Mouse (Mus musculus) neural tube, embryonic 11.5 days (tissue): ENCODE measurements at regions not wholly inside any gene's neighbourhood (a gene's known extent, or its start where the extent isn't known, plus 50 kb on each side); places are given as distances from the start of the nearest gene placed in this dataset.

ENCODE experiments used
- ATAC-seq: fragments of 200-750 bp; cut with Nextera tagmentation; 2 replicates; pipeline ENCODE4 v1.8.0; 2017; ENCODE audit warnings: moderate number of reproducible peaks, mild to moderate bottlenecking, moderate TSS enrichment, moderate library complexity; ENCODE audit not compliant: insufficient read depth, low FRiP score, low TSS enrichment
- DNase-seq: peaks from one replicate; pipeline ENCODE4 v3.0.0-alpha.2; 2015; ENCODE audit warnings: low spot score
- H3K27ac ChIP-seq: fragments of 300-500 bp; sonication (generic); 2 replicates; pipeline ENCODE4 v1.5.1; 2014; ENCODE audit warnings: low read depth, mild to moderate bottlenecking, low read length
- H3K27me3 ChIP-seq: fragments of 300-500 bp; sonication (generic); 2 replicates; pipeline ENCODE4 v1.6.1; 2014; ENCODE audit warnings: mild to moderate bottlenecking, low read length, mixed read lengths; ENCODE audit not compliant: control insufficient read depth, insufficient read depth
- H3K36me3 ChIP-seq: fragments of 300-500 bp; sonication (generic); 2 replicates; pipeline ENCODE4 v1.6.1; 2014; ENCODE audit warnings: mild to moderate bottlenecking, low read length, moderate library complexity, mixed read lengths; ENCODE audit not compliant: control insufficient read depth, insufficient read depth
- H3K4me1 ChIP-seq: fragments of 300-500 bp; sonication (generic); 2 replicates; pipeline ENCODE4 v1.6.1; 2014; ENCODE audit warnings: low read length, mixed read lengths; ENCODE audit not compliant: control insufficient read depth, insufficient read depth
- H3K4me2 ChIP-seq: fragments of 300-500 bp; sonication (generic); 2 replicates; pipeline ENCODE4 v1.6.1; 2014; ENCODE audit warnings: low read depth, mild to moderate bottlenecking, moderate library complexity
- H3K4me3 ChIP-seq: fragments of 300-500 bp; sonication (generic); 2 replicates; pipeline ENCODE4 v1.5.1; 2014; ENCODE audit warnings: low read depth, low read length
- H3K9ac ChIP-seq: fragments of 300-500 bp; sonication (generic); 2 replicates; pipeline ENCODE4 v1.6.1; 2014; ENCODE audit warnings: mild to moderate bottlenecking, low read length
- H3K9me3 ChIP-seq: fragments of 300-500 bp; sonication (generic); 2 replicates; pipeline ENCODE4 v1.6.1; 2016; ENCODE audit warnings: low read length; ENCODE audit not compliant: control insufficient read depth
- WGBS: fragments of 180-500 bp; shearing (Covaris S2); extraction: QIAGEN DNeasy Blood & Tissue Kit; methylation state at CpG from one replicate; pipeline ENCODE4 v1.1.7; 2014; 5-methylcytosine and 5-hydroxymethylcytosine counted together

GRCm38 (mm10) chr1:90395331-90396016, 191.7 kb downstream of the Ackr3 start:
- Histone ChIP-seq H3K9me3 (no peaks in the 10 kb centered on the region), H3K27me3 (no peaks in the 10 kb centered on the region), H3K4me3 (no peak overlapping the region), H3K36me3 (no peaks in the 10 kb centered on the region), H3K9ac (no peak overlapping the region), H3K27ac (no peak overlapping the region), H3K4me1 (0 out of 2 replicates have a peak, but pooled peaks cover 5% of the 10 kb centered on the region), H3K4me2 (no peak overlapping the region)
- ATAC-seq, result no peak
- 92% methylated on average over 5 of the region's 5 CpGs for WGBS
- DNase-seq, result no peak

- ATAC-seq (no peak), DNase-seq (no peak)
- Histone ChIP-seq H3K9me3 (no peaks in the 10 kb centered on the region), H3K27me3 (no peaks in the 10 kb centered on the region), H3K36me3 (no peaks in the 10 kb centered on the region), H3K4me2 (no peak overlapping the region), H3K27ac (no peak overlapping the region), H3K9ac (no peak overlapping the region), H3K4me3 (no peak overlapping the region), H3K4me1 (0 out of 2 replicates have a peak, but pooled peaks cover 5% of the 10 kb centered on the region)
- WGBS, result 59% methylated on average over 1 of the region's 1 CpGs
These were observed 192.9 kb downstream of the Ackr3 start for GRCm38 (mm10) chr1:90396660-90397059.

GRCm38 (mm10) chr1:90397355-90397754, 193.6 kb downstream of the Ackr3 start:
- no peak overlapping the region for H3K27ac ChIP-seq
- no peaks in the 10 kb centered on the region for H3K9me3 ChIP-seq
- no peak for DNase-seq
- no peak overlapping the region for H3K9ac ChIP-seq
- no peak overlapping the region for H3K4me2 ChIP-seq
- WGBS, result 40% methylated on average over 5 of the region's 5 CpGs
- ATAC-seq, result no peak
- no peaks in the 10 kb centered on the region for H3K27me3 ChIP-seq
- no peak overlapping the region for H3K4me3 ChIP-seq
- 0 out of 2 replicates have a peak, but pooled peaks cover 5% of the 10 kb centered on the region for H3K4me1 ChIP-seq
- H3K36me3 ChIP-seq, result no peaks in the 10 kb centered on the region

DNA sequence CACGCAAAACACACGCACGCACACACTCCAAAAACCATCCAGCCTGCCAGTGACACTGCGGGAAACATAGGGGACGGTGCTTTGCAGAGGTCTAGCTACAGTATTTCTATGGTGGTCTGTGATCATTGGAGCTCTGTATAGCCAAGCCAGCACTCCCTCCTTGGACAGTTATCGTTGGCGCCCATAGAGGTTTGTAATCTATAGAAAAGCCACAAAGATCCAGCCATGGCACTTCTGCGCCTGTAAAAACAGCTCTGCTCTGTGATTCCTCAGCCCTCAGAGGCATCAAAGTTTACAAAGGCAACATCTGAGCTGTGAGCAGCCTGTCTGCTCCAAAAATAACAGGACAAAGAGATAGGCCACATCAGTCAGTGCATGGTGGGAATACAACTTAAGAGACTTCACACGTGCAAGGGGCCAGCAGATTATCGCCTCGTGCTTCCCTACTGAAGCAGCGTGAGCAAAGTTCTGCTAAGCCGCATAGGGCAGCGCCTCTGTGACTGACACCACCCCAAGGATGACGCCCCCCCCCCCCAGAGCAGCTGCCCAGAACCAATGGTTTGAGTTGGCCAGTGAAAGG, 194.7 kb downstream of the Ackr3 start:
- Histone ChIP-seq H3K4me3 (no peak overlapping the region), H3K9ac (no peak overlapping the region), H3K9me3 (no peaks in the 10 kb centered on the region), H3K36me3 (no peaks in the 10 kb centered on the region), H3K27me3 (no peaks in the 10 kb centered on the region), H3K4me1 (0 out of 2 replicates have a peak, but pooled peaks cover 5% of the 10 kb centered on the region), H3K4me2 (no peak overlapping the region), H3K27ac (no peak overlapping the region)
- 78% methylated on average over 15 of the region's 15 CpGs for WGBS
- no peak for ATAC-seq
- DNase-seq, result no peak

DNA sequence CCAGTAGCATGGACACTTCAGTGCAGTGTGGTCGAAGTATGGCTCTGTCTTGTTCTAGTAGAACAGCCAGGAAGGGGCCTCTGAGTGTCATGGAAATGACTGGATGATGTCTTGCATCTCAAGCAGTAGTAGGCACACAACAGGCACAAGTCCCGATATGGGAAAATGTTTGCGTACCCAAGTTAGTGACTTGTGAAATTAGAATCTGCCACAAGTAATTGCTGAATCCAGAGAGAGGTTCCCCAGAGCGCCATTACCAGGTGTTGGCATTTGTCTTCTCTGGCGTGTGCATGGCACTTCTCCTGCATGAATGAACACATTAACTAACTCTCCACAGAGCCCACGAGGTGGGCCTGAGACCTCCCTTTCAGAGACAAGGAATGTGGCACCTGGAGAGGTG, 199.3 kb downstream of the Ackr3 start:
- Histone ChIP-seq H3K4me2 (no peak overlapping the region), H3K9ac (no peak overlapping the region), H3K27me3 (no peaks in the 10 kb centered on the region), H3K9me3 (no peaks in the 10 kb centered on the region), H3K36me3 (no peaks in the 10 kb centered on the region), H3K4me1 (peaks cover 6% of the 10 kb centered on the region; the same call in 1 of the 2 replicates), H3K27ac (no peak overlapping the region), H3K4me3 (no peak overlapping the region)
- no peak for DNase-seq
- WGBS, result 79% methylated on average over 6 of the region's 6 CpGs
- no peak for ATAC-seq

- no peaks in the 10 kb centered on the region for H3K9me3 ChIP-seq
- no peak overlapping the region for H3K9ac ChIP-seq
- H3K4me3 ChIP-seq, result no peak overlapping the region
- no peak for ATAC-seq
- 44% methylated on average over 6 of the region's 6 CpGs for whole genome bisulfite sequencing
- no peaks in the 10 kb centered on the region for H3K27me3 ChIP-seq
- no peak overlapping the region for H3K4me2 ChIP-seq
- no peak overlapping the region for H3K27ac ChIP-seq
- no peaks in the 10 kb centered on the region for H3K36me3 ChIP-seq
- DNase-seq, result no peak
- peaks cover 6% of the 10 kb centered on the region; the same call in 1 of the 2 replicates for H3K4me1 ChIP-seq
These were observed 197.9 kb upstream of the Cops8 start for GRCm38 (mm10) chr1:90404717-90405487.

DNA sequence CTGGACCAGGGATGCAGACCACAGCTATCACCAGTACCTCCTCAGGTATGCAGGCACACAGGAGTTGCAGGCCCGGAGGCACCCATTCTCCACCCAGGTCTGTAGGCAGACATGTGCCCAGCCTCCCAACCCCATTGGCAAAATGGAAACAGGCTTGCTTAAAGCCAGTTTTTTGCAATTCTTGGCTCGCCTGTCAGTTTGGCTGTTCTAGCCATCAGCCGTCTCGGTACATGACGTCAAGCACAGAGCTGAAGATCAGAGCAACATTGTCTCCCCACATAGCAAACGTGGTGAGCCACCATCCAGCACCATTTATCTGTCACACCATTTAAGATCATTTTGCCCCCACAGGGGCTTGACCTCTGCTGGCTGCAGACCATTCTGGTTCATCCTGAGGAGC, 196.1 kb upstream of the Cops8 start:
- Histone ChIP-seq H3K36me3 (no peaks in the 10 kb centered on the region), H3K4me2 (no peak overlapping the region), H3K27me3 (no peaks in the 10 kb centered on the region), H3K4me1 (peaks cover 6% of the 10 kb centered on the region; the same call in 1 of the 2 replicates), H3K9me3 (no peaks in the 10 kb centered on the region), H3K9ac (no peak overlapping the region), H3K27ac (no peak overlapping the region), H3K4me3 (no peak overlapping the region)
- 83% methylated on average over 6 of the region's 6 CpGs for WGBS
- DNase-seq (no peak), ATAC-seq (no peak)

- no peak for ATAC-seq
- no peaks in the 10 kb centered on the region for H3K36me3 ChIP-seq
- H3K27me3 ChIP-seq, result no peaks in the 10 kb centered on the region
- no peak overlapping the region for H3K27ac ChIP-seq
- no peak for DNase-seq
- H3K4me1 ChIP-seq, result peaks cover 6% of the 10 kb centered on the region; the same call in 1 of the 2 replicates
- WGBS, result 86% methylated on average over 16 of the region's 16 CpGs
- H3K9me3 ChIP-seq, result no peaks in the 10 kb centered on the region
- H3K9ac ChIP-seq, result no peak overlapping the region
- no peak overlapping the region for H3K4me3 ChIP-seq
- H3K4me2 ChIP-seq, result no peak overlapping the region
These were observed 194.1 kb upstream of the Cops8 start for GRCm38 (mm10) chr1:90408504-90409215.
